9 mouse cellular contexts compared by ENCODE assay signal in genomic region chr10:80342749-80343424, GRCm38 (mm10). TPM values are rescaled to one million over a fixed set of nuclear protein-coding genes. Genes with fewer than 3 reads are reported as not detected.
DNase-seq lines count a peak whose midpoint lies in the region; ATAC-seq and TF ChIP-seq lines count a peak whose summit lies in the region.
"Had no signal": no experiment of that assay in that cellular context is flagged by ENCODE, and none has a peak within 500 bp of the region (broad histone marks: within the 10 kb centered on the region; RNA-seq: fewer than 3 reads in every experiment).

No protein-coding gene starts in this region.

- H3K4me3 ChIP-seq in forebrain, embryonic 14.5 days (ENCODE audit: low read depth, low read length), result peak overlapping the region; percentile 24
- H3K4me3 ChIP-seq in lung, postnatal 0 days (ENCODE audit: low read depth, low read length), result peak overlapping the region; percentile 22

- peaks cover 3% of the 10 kb centered on the region; the same call in 1 of the 2 replicates for H3K4me1 ChIP-seq in forebrain, embryonic 14.5 days (ENCODE audit: control insufficient read depth, insufficient read depth, low read length)
- peaks cover 10% of the 10 kb centered on the region; the same call in 1 of the 2 replicates for H3K4me1 ChIP-seq in lung, postnatal 0 days (ENCODE audit: insufficient read depth, low read depth, low read length)

- H3K9me3 ChIP-seq in forebrain, embryonic 14.5 days (replicated peaks; ENCODE audit: control insufficient read depth, low read length), result no peaks in the 10 kb centered on the region
- no peaks in the 10 kb centered on the region for H3K9me3 ChIP-seq in lung, postnatal 0 days (ENCODE audit: low read length)

- H3K9ac ChIP-seq in forebrain, embryonic 14.5 days (ENCODE audit: low read length), result 0 out of 2 replicates have a peak overlapping the region, but pooled peaks have one; percentile 29
- H3K9ac ChIP-seq in lung, postnatal 0 days (replicated peaks; ENCODE audit: low read depth), result no peak overlapping the region

- WGBS in forebrain, embryonic 14.5 days, result under 1% methylated on average over 33 of the region's 33 CpGs
- 1% methylated on average over 32 of the region's 33 CpGs for WGBS in lung, postnatal 0 days

- no peak for TF ChIP-seq EP300 in lung, postnatal 0 days (IDR thresholded peaks at IDR 0.05)

- H3K4me2 ChIP-seq in forebrain, embryonic 14.5 days (ENCODE audit: low read length), result peak overlapping the region; percentile 50
- peak overlapping the region; percentile 45 for H3K4me2 ChIP-seq in lung, postnatal 0 days (replicated peaks; ENCODE audit: low read depth, low read length)

- ATAC-seq in frontal cortex, adult (ENCODE audit: low TSS enrichment), result 0 out of 2 replicates have a peak, but pooled peaks have one; percentile 13
- ATAC-seq in forebrain, embryonic 14.5 days, result peak; percentile 67
- ATAC-seq in lung, postnatal 0 days, result peak; percentile 75
- ATAC-seq in neutrophil, adult 5-6 weeks (ENCODE audit: extremely low read depth, insufficient number of reproducible peaks, low FRiP score, poor library complexity, severe bottlenecking), result peak; percentile 27; the same call in 1 of the 2 replicates

- no peak overlapping the region for H3K27ac ChIP-seq in forebrain, embryonic 14.5 days (ENCODE audit: low read depth, low read length)
- no peak overlapping the region for H3K27ac ChIP-seq in lung, postnatal 0 days (ENCODE audit: low read length)

- TF ChIP-seq CTCF in lung, postnatal 0 days (IDR thresholded peaks at IDR 0.05), result peak; percentile 18

- no peaks in the 10 kb centered on the region for H3K36me3 ChIP-seq in forebrain, embryonic 14.5 days (ENCODE audit: control insufficient read depth, insufficient read depth, low read length)
- no peaks in the 10 kb centered on the region for H3K36me3 ChIP-seq in lung, postnatal 0 days (ENCODE audit: insufficient read depth, low read length)

- peaks cover 71% of the 10 kb centered on the region for H3K27me3 ChIP-seq in forebrain, embryonic 14.5 days (replicated peaks; ENCODE audit: control insufficient read depth, insufficient read depth, low read length)
- peaks cover 25% of the 10 kb centered on the region for H3K27me3 ChIP-seq in lung, postnatal 0 days (replicated peaks; ENCODE audit: insufficient read depth, low read length)

- no peak for DNase-seq in frontal cortex, postnatal 14 days (ENCODE audit: low spot score in 2 of 2)
- peak; percentile 59 for DNase-seq in adrenal gland, postnatal 10 days
- DNase-seq in forebrain, embryonic 14.5 days (ENCODE audit: low spot score), result peak; percentile 84
- peak; percentile 61 for DNase-seq in kidney, adult 9 months
- peak; percentile 95 for DNase-seq in lung, postnatal 0 days (ENCODE audit: low spot score)
- DNase-seq in thymus, postnatal 25 days, result no peak

RNA-seq across cellular contexts. Expression of gene Adamtsl5, which starts 5.3 kb away (rescaled TPM):
- 10 to 100 TPM in 1 of 2 experiments, 1 to 10 TPM in 1; 7.6 to 18.7 TPM for total RNA-seq in adrenal gland, postnatal 10 days (2021)
- 0.48 and 0.52 TPM in 2 replicates for polyA plus RNA-seq in forebrain, embryonic 14.5 days (2014; fragmentation: Nextera tagmentation; extraction: Ambion mirVana)
- 6.4 and 7.3 TPM in 2 replicates for polyA plus RNA-seq in lung, postnatal 0 days (2015; fragmentation: Nextera tagmentation; extraction: Ambion mirVana)
- total RNA-seq in neutrophil, adult 5-6 weeks (2017), result not detected in 2 replicates

RNA-seq across cellular contexts. Expression of gene Reep6, which starts 13.1 kb away (rescaled TPM):
- 10 to 100 TPM; 38.4 to 61.8 TPM for total RNA-seq in adrenal gland, postnatal 10 days (2021)
- polyA plus RNA-seq in forebrain, embryonic 14.5 days (2014; fragmentation: Nextera tagmentation; extraction: Ambion mirVana), result 2.3 and 2.7 TPM in 2 replicates
- 15.4 and 17.6 TPM in 2 replicates for polyA plus RNA-seq in lung, postnatal 0 days (2015; fragmentation: Nextera tagmentation; extraction: Ambion mirVana)
- not detected in 2 replicates for total RNA-seq in neutrophil, adult 5-6 weeks (2017)

RNA-seq across cellular contexts. Expression of gene Plk5, which starts 13.4 kb away (rescaled TPM):
- under 1 TPM in 1 of 2 experiments, not detected in 1; 0.12 TPM for total RNA-seq in adrenal gland, postnatal 10 days (2021)
- polyA plus RNA-seq in forebrain, embryonic 14.5 days (2014; fragmentation: Nextera tagmentation; extraction: Ambion mirVana), result 1.2 and 1.9 TPM in 2 replicates
- 1.00 and 1.0 TPM in 2 replicates for polyA plus RNA-seq in lung, postnatal 0 days (2015; fragmentation: Nextera tagmentation; extraction: Ambion mirVana)
- total RNA-seq in neutrophil, adult 5-6 weeks (2017), result not detected in 2 replicates
- polyA plus RNA-seq: C2C12 had no signal

RNA-seq across cellular contexts. Expression of gene Pcsk4, which starts 13.6 kb away (rescaled TPM):
- 1 to 10 TPM; 4.1 to 7.6 TPM for total RNA-seq in adrenal gland, postnatal 10 days (2021)
- polyA plus RNA-seq in forebrain, embryonic 14.5 days (2014; fragmentation: Nextera tagmentation; extraction: Ambion mirVana), result 1.6 and 2.4 TPM in 2 replicates
- 3.4 and 3.7 TPM in 2 replicates for polyA plus RNA-seq in lung, postnatal 0 days (2015; fragmentation: Nextera tagmentation; extraction: Ambion mirVana)
- total RNA-seq in neutrophil, adult 5-6 weeks (2017), result 0.25 TPM in 1 of 2 replicates, not detected in the other

RNA-seq across cellular contexts. Expression of gene 2310011J03Rik, which starts 22.6 kb away (rescaled TPM):
- 10 to 100 TPM; 24.0 to 26.7 TPM for total RNA-seq in adrenal gland, postnatal 10 days (2021)
- polyA plus RNA-seq in forebrain, embryonic 14.5 days (2014; fragmentation: Nextera tagmentation; extraction: Ambion mirVana), result 39.2 and 40.8 TPM in 2 replicates
- polyA plus RNA-seq in lung, postnatal 0 days (2015; fragmentation: Nextera tagmentation; extraction: Ambion mirVana), result 58.4 and 64.8 TPM in 2 replicates
- 17.5 and 20.7 TPM in 2 replicates for total RNA-seq in neutrophil, adult 5-6 weeks (2017)

Comparison
In these comparisons a context has a peak if more than half of its experiments do, and no peak if none do; other contexts are left out.
1. ATAC-seq: peak in every context shown above with its lines; median percentile 75 in lung, postnatal 0 days; 67 in forebrain, embryonic 14.5 days; 27 in neutrophil, adult 5-6 weeks; 13 in frontal cortex, adult.
2. DNase-seq: peak in adrenal gland, postnatal 10 days (single experiment), forebrain, embryonic 14.5 days (single experiment), kidney, adult 9 months (single experiment) and lung, postnatal 0 days (single experiment); none in frontal cortex, postnatal 14 days (0 of 2) and thymus, postnatal 25 days (single experiment).
3. RNA of gene Reep6, which starts 13.1 kb away (total RNA-seq): 38.4 to 61.8 TPM in adrenal gland, postnatal 10 days; not detected in neutrophil, adult 5-6 weeks; every median in the first group is over 10 times any median in the second.